Comparison of ENCODE assay signal across 28 mouse cellular contexts in genomic region chr15:86858356-86858906, GRCm38 (mm10).
DNase-seq lines count a peak whose midpoint lies in the region; ATAC-seq lines count a peak whose summit lies in the region.
"Had no signal": no experiment of that assay in that cellular context is flagged by ENCODE, and none has a peak within 500 bp of the region (broad histone marks: within the 10 kb centered on the region; RNA-seq: fewer than 3 reads in every experiment).

No protein-coding gene starts in this region.

- no peaks in the 10 kb centered on the region for H3K27me3 ChIP-seq in embryonic facial prominence, embryonic 14.5 days (replicated peaks; ENCODE audit: control insufficient read depth, insufficient read depth, low read length)
- peaks cover 6% of the 10 kb centered on the region; the same call in 1 of the 2 replicates for H3K27me3 ChIP-seq in embryonic facial prominence, embryonic 10.5 days (replicated peaks; ENCODE audit: low read depth, poor library complexity, severe bottlenecking)
- H3K27me3 ChIP-seq in midbrain, embryonic 13.5 days = no peaks in the 10 kb centered on the region
- peaks cover 41% of the 10 kb centered on the region; the same call in 1 of the 2 replicates for H3K27me3 ChIP-seq in midbrain, embryonic 10.5 days (ENCODE audit: low read depth, poor library complexity, severe bottlenecking)
- H3K27me3 ChIP-seq: CH12.LX; embryonic facial prominence, embryonic 12.5 days; forebrain, embryonic 12.5 days; forebrain, embryonic 15.5 days; heart, embryonic 12.5 days; heart, embryonic 15.5 days; hindbrain, embryonic 13.5 days; Patski had no signal

- H3K9ac ChIP-seq in embryonic facial prominence, embryonic 14.5 days (ENCODE audit: low read depth, low read length) = no peak overlapping the region
- H3K9ac ChIP-seq in midbrain, embryonic 13.5 days (replicated peaks) = no peak overlapping the region
- H3K9ac ChIP-seq: embryonic facial prominence, embryonic 12.5 days; forebrain, embryonic 12.5 days; forebrain, embryonic 15.5 days; heart, embryonic 12.5 days; heart, embryonic 15.5 days; hindbrain, embryonic 13.5 days had no signal

- no peak overlapping the region for H3K27ac ChIP-seq in embryonic facial prominence, embryonic 14.5 days (replicated peaks; ENCODE audit: low read depth, low read length)
- H3K27ac ChIP-seq in embryonic facial prominence, embryonic 10.5 days (replicated peaks) = no peak overlapping the region
- H3K27ac ChIP-seq in midbrain, embryonic 13.5 days = no peak overlapping the region
- H3K27ac ChIP-seq in midbrain, embryonic 10.5 days (replicated peaks) = no peak overlapping the region
- H3K27ac ChIP-seq: embryonic facial prominence, embryonic 12.5 days; forebrain, embryonic 12.5 days; forebrain, embryonic 15.5 days; heart, embryonic 15.5 days; hindbrain, embryonic 10.5 days; hindbrain, embryonic 13.5 days had no signal

- no peaks in the 10 kb centered on the region for H3K4me1 ChIP-seq in embryonic facial prominence, embryonic 14.5 days (ENCODE audit: control insufficient read depth, insufficient read depth, low read length)
- no peaks in the 10 kb centered on the region for H3K4me1 ChIP-seq in embryonic facial prominence, embryonic 10.5 days
- peaks cover 11% of the 10 kb centered on the region; the same call in 1 of the 2 replicates for H3K4me1 ChIP-seq in midbrain, embryonic 13.5 days (replicated peaks)
- peaks cover 11% of the 10 kb centered on the region for H3K4me1 ChIP-seq in midbrain, embryonic 10.5 days
- H3K4me1 ChIP-seq: embryonic facial prominence, embryonic 12.5 days; forebrain, embryonic 15.5 days; heart, embryonic 12.5 days; heart, embryonic 15.5 days; hindbrain, embryonic 13.5 days had no signal

- no peaks in the 10 kb centered on the region for H3K9me3 ChIP-seq in embryonic facial prominence, embryonic 14.5 days (ENCODE audit: control insufficient read depth, low read length)
- H3K9me3 ChIP-seq in embryonic facial prominence, embryonic 10.5 days = no peaks in the 10 kb centered on the region
- H3K9me3 ChIP-seq in midbrain, embryonic 13.5 days = no peaks in the 10 kb centered on the region
- no peaks in the 10 kb centered on the region for H3K9me3 ChIP-seq in midbrain, embryonic 10.5 days (replicated peaks)
- H3K9me3 ChIP-seq: embryonic facial prominence, embryonic 12.5 days; forebrain, embryonic 12.5 days; forebrain, embryonic 15.5 days; heart, embryonic 12.5 days; heart, embryonic 15.5 days; hindbrain, embryonic 10.5 days; hindbrain, embryonic 13.5 days had no signal

- WGBS in embryonic facial prominence, embryonic 14.5 days = 14% methylated on average over 3 of the region's 3 CpGs
- WGBS in embryonic facial prominence, embryonic 10.5 days = 13% methylated on average over 3 of the region's 3 CpGs
- WGBS in midbrain, embryonic 13.5 days = 12% methylated on average over 3 of the region's 3 CpGs
- WGBS in midbrain, embryonic 10.5 days = 10% methylated on average over 3 of the region's 3 CpGs

- no peak overlapping the region for H3K4me2 ChIP-seq in embryonic facial prominence, embryonic 14.5 days (ENCODE audit: low read depth, low read length)
- no peak overlapping the region for H3K4me2 ChIP-seq in midbrain, embryonic 13.5 days (replicated peaks)
- H3K4me2 ChIP-seq: embryonic facial prominence, embryonic 12.5 days; forebrain, embryonic 12.5 days; forebrain, embryonic 15.5 days; heart, embryonic 12.5 days; heart, embryonic 15.5 days; hindbrain, embryonic 13.5 days had no signal

- no peaks in the 10 kb centered on the region for H3K36me3 ChIP-seq in embryonic facial prominence, embryonic 14.5 days (ENCODE audit: control insufficient read depth, insufficient read depth, low read length)
- H3K36me3 ChIP-seq in embryonic facial prominence, embryonic 10.5 days (replicated peaks) = no peaks in the 10 kb centered on the region
- no peaks in the 10 kb centered on the region for H3K36me3 ChIP-seq in midbrain, embryonic 13.5 days
- H3K36me3 ChIP-seq in midbrain, embryonic 10.5 days = no peaks in the 10 kb centered on the region
- H3K36me3 ChIP-seq: embryonic facial prominence, embryonic 12.5 days; forebrain, embryonic 12.5 days; forebrain, embryonic 15.5 days; G1E; heart, embryonic 12.5 days; heart, embryonic 15.5 days; hindbrain, embryonic 10.5 days; hindbrain, embryonic 13.5 days had no signal

- DNase-seq in embryonic facial prominence, embryonic 14.5 days (ENCODE audit: low spot score) = peak; percentile 10
- no peak for DNase-seq in embryonic facial prominence, embryonic 10.5 days (ENCODE audit: low spot score)
- no peak for DNase-seq in midbrain, embryonic 10.5 days (ENCODE audit: low spot score)
- DNase-seq in retina, adult 2 months (ENCODE audit: low read depth, low spot score) = peak; percentile 62
- DNase-seq in retina, embryonic 14.5 days (ENCODE audit: low spot score) = no peak
- DNase-seq in ovary, postnatal 14 days (ENCODE audit: low spot score) = no peak
- DNase-seq: adrenal gland, postnatal 10 days; adrenal gland, postnatal 36 days; B cell, adult 2 months; cerebellum, adult 11-12 months; cerebellum, adult 8-10 months; cerebellum, postnatal 14 days; gastrocnemius, postnatal 25 days; heart, adult 18-20 months; heart, postnatal 10 days; heart, postnatal 36 days had no signal

- no peak overlapping the region for H3K4me3 ChIP-seq in embryonic facial prominence, embryonic 14.5 days (ENCODE audit: low read depth, low read length)
- H3K4me3 ChIP-seq in embryonic facial prominence, embryonic 10.5 days = no peak overlapping the region
- no peak overlapping the region for H3K4me3 ChIP-seq in midbrain, embryonic 13.5 days (replicated peaks)
- H3K4me3 ChIP-seq in midbrain, embryonic 10.5 days = no peak overlapping the region
- H3K4me3 ChIP-seq: embryonic facial prominence, embryonic 12.5 days; erythroblast, embryonic 14.5 days; forebrain, embryonic 12.5 days; forebrain, embryonic 15.5 days; heart, embryonic 12.5 days; heart, embryonic 15.5 days; hindbrain, embryonic 10.5 days; hindbrain, embryonic 13.5 days had no signal

- peak; percentile 76 for ATAC-seq in embryonic facial prominence, embryonic 14.5 days (ENCODE audit: low read depth)
- peak; percentile 50; the same call in 1 of the 2 replicates for ATAC-seq in midbrain, embryonic 13.5 days
- ATAC-seq: forebrain, embryonic 15.5 days; Patski had no signal

Comparison
In these comparisons a context has a peak if more than half of its experiments do, and no peak if none do; other contexts are left out.
1. DNase-seq: peak in embryonic facial prominence, embryonic 14.5 days (single experiment) and retina, adult 2 months (single experiment); none in embryonic facial prominence, embryonic 10.5 days (single experiment), midbrain, embryonic 10.5 days (single experiment), retina, embryonic 14.5 days (single experiment) and ovary, postnatal 14 days (single experiment).